Mouse (Mus musculus): Measurements from ENCODE around the gene Dact1. TPM values are rescaled to one million over a fixed set of nuclear protein-coding genes. Genes with fewer than 3 reads are reported as not detected.

Gene Dact1
- polyA plus RNA-seq, 1 experiment from 2014 or later, result 26.0 TPM

Other genes starting within 250 kb of the Dact1 start
- not detected in 2 replicates for gene Tomm20l, start 198.5 kb upstream of the Dact1 start, polyA plus RNA-seq (2015; fragmentation: Nextera tagmentation; extraction: Ambion mirVana)
- gene Timm9, start 173.2 kb upstream of the Dact1 start, polyA plus RNA-seq (2015; fragmentation: Nextera tagmentation; extraction: Ambion mirVana), result 78.2 and 85.3 TPM in 2 replicates
- gene 2700049A03Rik, start 173.0 kb upstream of the Dact1 start, polyA plus RNA-seq (2015; fragmentation: Nextera tagmentation; extraction: Ambion mirVana), result 23.9 and 24.5 TPM in 2 replicates

All from forebrain, embryonic 13.5 days (tissue).